Mouse (Mus musculus): ENCODE data around the gene Dynll2.

- TF ChIP-seq CTCF (IDR thresholded peaks at IDR 0.05) (no peak), EP300 (IDR thresholded peaks at IDR 0.05) (no peak)
Measured at GRCm38 (mm10) chr11:88011914-88012419, 24.6 kb upstream of the Dynll2 start.

Measured in lung, postnatal 0 days (tissue).